ENCODE assay signal across 11 mouse cellular contexts in genomic region chrX:93630256-93630655, GRCm38 (mm10). TPM values are rescaled to one million over a fixed set of nuclear protein-coding genes. Genes with fewer than 3 reads are reported as not detected.
DNase-seq lines count a peak whose midpoint lies in the region; ATAC-seq and TF ChIP-seq lines count a peak whose summit lies in the region.
"Had no signal": no experiment of that assay in that cellular context is flagged by ENCODE, and none has a peak within 500 bp of the region (broad histone marks: within the 10 kb centered on the region; RNA-seq: fewer than 3 reads in every experiment).

No protein-coding gene starts in this region.

- no peak overlapping the region for H3K9ac ChIP-seq in lung, embryonic 14.5 days
- H3K9ac ChIP-seq in embryonic facial prominence, embryonic 13.5 days = no peak overlapping the region
- H3K9ac ChIP-seq in liver, postnatal 0 days (replicated peaks) = no peak overlapping the region
- no peak overlapping the region for H3K9ac ChIP-seq in hindbrain, postnatal 0 days (replicated peaks; ENCODE audit: low read length)

- no peaks in the 10 kb centered on the region for H3K4me1 ChIP-seq in lung, embryonic 14.5 days (ENCODE audit: insufficient read depth)
- H3K4me1 ChIP-seq in embryonic facial prominence, embryonic 13.5 days = peaks cover 4% of the 10 kb centered on the region; the same call in 1 of the 2 replicates
- peaks cover 4% of the 10 kb centered on the region; the same call in 1 of the 2 replicates for H3K4me1 ChIP-seq in liver, postnatal 0 days (ENCODE audit: insufficient read depth)
- H3K4me1 ChIP-seq in hindbrain, postnatal 0 days (ENCODE audit: insufficient read depth, low read length) = no peaks in the 10 kb centered on the region

- no peak for TF ChIP-seq CTCF in lung, embryonic 14.5 days (IDR thresholded peaks at IDR 0.05; ENCODE audit: low read depth)
- no peak for TF ChIP-seq CTCF in liver, postnatal 0 days (IDR thresholded peaks at IDR 0.05; ENCODE audit: low read depth)
- no peak for TF ChIP-seq CTCF in hindbrain, postnatal 0 days (IDR thresholded peaks at IDR 0.05; ENCODE audit: low read depth)

- no peak for TF ChIP-seq EP300 in liver, postnatal 0 days (IDR thresholded peaks at IDR 0.05; ENCODE audit: low read depth)

- WGBS in lung, embryonic 14.5 days = 63% methylated on average over 1 of the region's 1 CpGs
- 67% methylated on average over 1 of the region's 1 CpGs for WGBS in embryonic facial prominence, embryonic 13.5 days
- WGBS in liver, postnatal 0 days (ENCODE audit: insufficient replicate concordance) = 48% methylated on average over 1 of the region's 1 CpGs
- 51% methylated on average over 1 of the region's 1 CpGs for WGBS in hindbrain, postnatal 0 days

- no peak for ATAC-seq in lung, embryonic 14.5 days (ENCODE audit: insufficient read depth)
- no peak for ATAC-seq in embryonic facial prominence, embryonic 13.5 days (ENCODE audit: insufficient number of reproducible peaks, insufficient read depth, low FRiP score, low TSS enrichment, low read depth)
- no peak for ATAC-seq in liver, postnatal 0 days
- no peak for ATAC-seq in hindbrain, postnatal 0 days

- no peaks in the 10 kb centered on the region for H3K36me3 ChIP-seq in lung, embryonic 14.5 days (ENCODE audit: insufficient read depth)
- H3K36me3 ChIP-seq in embryonic facial prominence, embryonic 13.5 days = no peaks in the 10 kb centered on the region
- H3K36me3 ChIP-seq in liver, postnatal 0 days (replicated peaks; ENCODE audit: insufficient read depth, low read length) = no peaks in the 10 kb centered on the region
- no peaks in the 10 kb centered on the region for H3K36me3 ChIP-seq in hindbrain, postnatal 0 days (ENCODE audit: insufficient read depth, low read length)

- H3K9me3 ChIP-seq in lung, embryonic 14.5 days (ENCODE audit: low read depth, low read length) = no peaks in the 10 kb centered on the region
- no peaks in the 10 kb centered on the region for H3K9me3 ChIP-seq in embryonic facial prominence, embryonic 13.5 days
- no peaks in the 10 kb centered on the region for H3K9me3 ChIP-seq in liver, postnatal 0 days (ENCODE audit: low read length)
- no peaks in the 10 kb centered on the region for H3K9me3 ChIP-seq in hindbrain, postnatal 0 days (ENCODE audit: low read length)

- no peaks in the 10 kb centered on the region for H3K27me3 ChIP-seq in lung, embryonic 14.5 days (ENCODE audit: insufficient read depth, low read length)
- H3K27me3 ChIP-seq in embryonic facial prominence, embryonic 13.5 days = no peaks in the 10 kb centered on the region
- no peaks in the 10 kb centered on the region for H3K27me3 ChIP-seq in liver, postnatal 0 days (ENCODE audit: insufficient read depth, low read length)
- no peaks in the 10 kb centered on the region for H3K27me3 ChIP-seq in hindbrain, postnatal 0 days (ENCODE audit: insufficient read depth, low read length)

- peak overlapping the region; percentile 62 for H3K4me2 ChIP-seq in lung, embryonic 14.5 days
- peak overlapping the region; percentile 58 for H3K4me2 ChIP-seq in embryonic facial prominence, embryonic 13.5 days
- H3K4me2 ChIP-seq in liver, postnatal 0 days (ENCODE audit: low read depth, low read length) = peak overlapping the region; percentile 78
- no peak overlapping the region for H3K4me2 ChIP-seq in hindbrain, postnatal 0 days (ENCODE audit: low read depth, low read length)

- DNase-seq in cerebellum, postnatal 14 days = peak; percentile 4 to 8
- no peak for DNase-seq in cerebellum, adult 9-10 months
- DNase-seq in lung, embryonic 14.5 days = peak; percentile 31
- DNase-seq in lung, adult 18-20 months = no peak
- no peak for DNase-seq in liver, postnatal 0 days
- no peak for DNase-seq in ovary, postnatal 14 days (ENCODE audit: low spot score)
- no peak for DNase-seq in hindbrain, postnatal 0 days (ENCODE audit: low spot score)
- DNase-seq: cerebellum, adult 8-10 months; heart, postnatal 4 days; lung, postnatal 4 days had no signal

- H3K27ac ChIP-seq in lung, embryonic 14.5 days (ENCODE audit: low read depth) = no peak overlapping the region
- no peak overlapping the region for H3K27ac ChIP-seq in embryonic facial prominence, embryonic 13.5 days
- H3K27ac ChIP-seq in liver, postnatal 0 days (ENCODE audit: low read depth) = no peak overlapping the region
- H3K27ac ChIP-seq in hindbrain, postnatal 0 days = no peak overlapping the region

- peak overlapping the region; percentile 54; the same call in 1 of the 2 replicates for H3K4me3 ChIP-seq in lung, embryonic 14.5 days (ENCODE audit: low read depth, low read length)
- no peak overlapping the region for H3K4me3 ChIP-seq in embryonic facial prominence, embryonic 13.5 days
- peak overlapping the region; percentile 74 for H3K4me3 ChIP-seq in liver, postnatal 0 days (ENCODE audit: low read depth, low read length)
- H3K4me3 ChIP-seq in hindbrain, postnatal 0 days (ENCODE audit: low read length) = no peak overlapping the region

RNA-seq across cellular contexts. Expression of gene Pola1, which starts 1.7 kb away (rescaled TPM):
- polyA plus RNA-seq in lung, embryonic 14.5 days (2014; fragmentation: Nextera tagmentation; extraction: Ambion mirVana) = 25.0 and 26.2 TPM in 2 replicates
- 18.0 and 20.8 TPM in 2 replicates for polyA plus RNA-seq in embryonic facial prominence, embryonic 13.5 days (2015; fragmentation: Nextera tagmentation; extraction: Ambion mirVana)
- 4.6 and 5.3 TPM in 2 replicates for polyA plus RNA-seq in liver, postnatal 0 days (2015; fragmentation: Nextera tagmentation; extraction: Ambion mirVana)
- total RNA-seq in hindbrain, postnatal 0 days (2014; rRNA removed) = 5.4 and 6.8 TPM in 2 replicates
- polyA plus RNA-seq in hindbrain, postnatal 0 days (2015; fragmentation: Nextera tagmentation; extraction: Ambion mirVana) = 2.6 and 3.0 TPM in 2 replicates

RNA-seq across cellular contexts. Expression of gene Pcyt1b, which starts 24.4 kb away (rescaled TPM):
- 1.1 and 1.5 TPM in 2 replicates for polyA plus RNA-seq in lung, embryonic 14.5 days (2014; fragmentation: Nextera tagmentation; extraction: Ambion mirVana)
- 4.8 and 5.0 TPM in 2 replicates for polyA plus RNA-seq in embryonic facial prominence, embryonic 13.5 days (2015; fragmentation: Nextera tagmentation; extraction: Ambion mirVana)
- polyA plus RNA-seq in liver, postnatal 0 days (2015; fragmentation: Nextera tagmentation; extraction: Ambion mirVana) = 2.0 and 2.1 TPM in 2 replicates
- 15.3 and 17.3 TPM in 2 replicates for total RNA-seq in hindbrain, postnatal 0 days (2014; rRNA removed)
- 14.5 and 14.8 TPM in 2 replicates for polyA plus RNA-seq in hindbrain, postnatal 0 days (2015; fragmentation: Nextera tagmentation; extraction: Ambion mirVana)

Comparison
In these comparisons a context has a peak if more than half of its experiments do, and no peak if none do; other contexts are left out.
1. DNase-seq: peak in cerebellum, postnatal 14 days (2 of 2) and lung, embryonic 14.5 days (single experiment); none in cerebellum, adult 9-10 months (single experiment), lung, adult 18-20 months (0 of 2), liver, postnatal 0 days (single experiment), ovary, postnatal 14 days (single experiment) and hindbrain, postnatal 0 days (single experiment).
2. H3K4me3 ChIP-seq: peak in lung, embryonic 14.5 days (single experiment) and liver, postnatal 0 days (single experiment); none in embryonic facial prominence, embryonic 13.5 days (single experiment) and hindbrain, postnatal 0 days (single experiment).